Mouse (Mus musculus) liver, embryonic 11.5 days (tissue): ENCODE data around the gene Mettl7a1. TPM values are rescaled to one million over a fixed set of nuclear protein-coding genes. Genes with fewer than 3 reads are reported as not detected.
"Not testable (repeated sequence)": the region's sequence is repeated elsewhere in the genome, so short reads cannot be mapped to it uniquely, and the experiment has no call there.

Experiments used
- ATAC-seq: fragments of 200-750 bp; cut with Nextera tagmentation; replicated peaks from 2 replicates; pipeline ENCODE4 v1.8.0; 2017; ENCODE audit warnings: moderate number of reproducible peaks, mild to moderate bottlenecking, moderate TSS enrichment, moderate library complexity; ENCODE audit not compliant: low FRiP score
- DNase-seq: peaks from one replicate; pipeline ENCODE4 v3.0.0-alpha.2; 2017; ENCODE audit warnings: low spot score
- H3K27ac ChIP-seq: fragments of 300-500 bp; sonication (generic); 2 replicates; pipeline ENCODE4 v1.5.1; 2014; ENCODE audit warnings: mild to moderate bottlenecking, low read depth, low read length, control low read depth
- H3K27me3 ChIP-seq: fragments of 300-500 bp; sonication (generic); replicated peaks from 2 replicates; pipeline ENCODE4 v1.6.1; 2014; ENCODE audit warnings: low read length, mixed read lengths; ENCODE audit not compliant: control insufficient read depth, insufficient read depth
- H3K36me3 ChIP-seq: fragments of 300-500 bp; sonication (generic); 2 replicates; pipeline ENCODE4 v1.6.1; 2014; ENCODE audit warnings: mild to moderate bottlenecking, low read length, moderate library complexity, mixed read lengths; ENCODE audit not compliant: control insufficient read depth, insufficient read depth
- H3K4me1 ChIP-seq: fragments of 300-500 bp; sonication (generic); replicated peaks from 2 replicates; pipeline ENCODE4 v1.6.1; 2014; ENCODE audit warnings: low read length, mixed read lengths; ENCODE audit not compliant: control insufficient read depth, insufficient read depth
- H3K4me2 ChIP-seq: fragments of 300-500 bp; sonication (generic); 2 replicates; pipeline ENCODE4 v1.6.1; 2014; ENCODE audit warnings: mild to moderate bottlenecking, control low read depth, moderate library complexity
- H3K4me3 ChIP-seq: fragments of 300-500 bp; sonication (generic); 2 replicates; pipeline ENCODE4 v1.5.1; 2014; ENCODE audit warnings: low read depth, low read length, control low read depth
- H3K9ac ChIP-seq: fragments of 300-500 bp; sonication (generic); 2 replicates; pipeline ENCODE4 v1.6.1; 2014; ENCODE audit warnings: low read depth, low read length, control low read depth
- H3K9me3 ChIP-seq: fragments of 300-500 bp; sonication (generic); 2 replicates; pipeline ENCODE4 v1.6.1; 2016; ENCODE audit warnings: low read length, inconsistent platforms, mixed read lengths; ENCODE audit not compliant: control insufficient read depth
- WGBS: fragments of 180-500 bp; shearing (Covaris S2); extraction: QIAGEN DNeasy Blood & Tissue Kit; methylation state at CpG from one replicate; pipeline ENCODE4 v1.1.7; 2014; 5-methylcytosine and 5-hydroxymethylcytosine counted together
- polyA plus RNA-seq: library from polyadenylated mRNA; unstranded; fragments of >200 nt; fragmentation: Nextera tagmentation; extraction: Ambion mirVana; gene quantifications from 2 replicates; pipeline ENCODE4 v1.2.1, GENCODE M21; 2014

Gene Mettl7a1
- polyA plus RNA-seq, 1 experiment from 2014 or later: 5.7 TPM

DNA sequence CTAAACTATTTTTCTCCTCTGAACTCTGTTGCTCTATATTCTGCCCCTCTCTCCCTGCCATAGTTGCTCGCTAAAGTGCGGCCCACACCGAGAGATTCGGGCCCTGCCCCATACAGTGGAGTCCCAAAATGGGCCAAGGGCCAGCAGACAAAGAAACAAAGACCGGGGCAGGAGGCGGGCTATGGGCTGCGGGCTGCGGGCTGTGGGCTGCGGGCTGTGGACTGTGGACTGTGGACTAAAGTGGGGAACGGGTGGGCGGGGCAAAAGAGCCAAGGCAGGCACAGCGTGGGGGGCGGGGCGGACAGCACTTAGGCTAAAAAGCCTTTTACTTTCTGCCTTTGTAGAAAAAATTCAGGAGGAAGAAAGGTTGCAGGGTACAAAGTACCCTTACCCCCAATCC lies 42.8 kb downstream of the Mettl7a1 start:
- ATAC-seq (0 out of 2 replicates have a peak, but pooled peaks have one; percentile 29), DNase-seq (no peak)
- Histone ChIP-seq H3K4me1 (no peaks in the 10 kb centered on the region), H3K27ac (peak overlapping the region; percentile 4; the same call in 1 of the 2 replicates), H3K9ac (no peak overlapping the region), H3K9me3 (no peaks in the 10 kb centered on the region), H3K27me3 (no peaks in the 10 kb centered on the region), H3K36me3 (no peaks in the 10 kb centered on the region), H3K4me3 (no peak overlapping the region), H3K4me2 (no peak overlapping the region)
- WGBS: 67% methylated on average over 14 of the region's 14 CpGs

- no peaks in the 10 kb centered on the region for H3K36me3 ChIP-seq
- no peaks in the 10 kb centered on the region for H3K9me3 ChIP-seq
- no peak overlapping the region for H3K9ac ChIP-seq
- DNase-seq: no peak
- H3K27me3 ChIP-seq: no peaks in the 10 kb centered on the region
- no peak overlapping the region for H3K4me2 ChIP-seq
- no peaks in the 10 kb centered on the region for H3K4me1 ChIP-seq
- no peak overlapping the region for H3K4me3 ChIP-seq
- WGBS: 48% methylated on average over 2 of the region's 2 CpGs
- no peak overlapping the region for H3K27ac ChIP-seq
- no peak for ATAC-seq
Observed at GRCm38 (mm10) chr15:100349496-100349895, 45.6 kb downstream of the Mettl7a1 start.

- H3K27me3 ChIP-seq: no peaks in the 10 kb centered on the region
- H3K27ac ChIP-seq: no peak overlapping the region
- no peak overlapping the region for H3K4me2 ChIP-seq
- no peaks in the 10 kb centered on the region for H3K4me1 ChIP-seq
- H3K36me3 ChIP-seq: no peaks in the 10 kb centered on the region
- no peak overlapping the region for H3K9ac ChIP-seq
- DNase-seq (no peak), ATAC-seq (no peak)
- 66% methylated on average over 6 of the region's 6 CpGs for WGBS
- H3K9me3 ChIP-seq: no peaks in the 10 kb centered on the region
- H3K4me3 ChIP-seq: no peak overlapping the region
Observed at GRCm38 (mm10) chr15:100351501-100352060, 47.6 kb downstream of the Mettl7a1 start.

DNA sequence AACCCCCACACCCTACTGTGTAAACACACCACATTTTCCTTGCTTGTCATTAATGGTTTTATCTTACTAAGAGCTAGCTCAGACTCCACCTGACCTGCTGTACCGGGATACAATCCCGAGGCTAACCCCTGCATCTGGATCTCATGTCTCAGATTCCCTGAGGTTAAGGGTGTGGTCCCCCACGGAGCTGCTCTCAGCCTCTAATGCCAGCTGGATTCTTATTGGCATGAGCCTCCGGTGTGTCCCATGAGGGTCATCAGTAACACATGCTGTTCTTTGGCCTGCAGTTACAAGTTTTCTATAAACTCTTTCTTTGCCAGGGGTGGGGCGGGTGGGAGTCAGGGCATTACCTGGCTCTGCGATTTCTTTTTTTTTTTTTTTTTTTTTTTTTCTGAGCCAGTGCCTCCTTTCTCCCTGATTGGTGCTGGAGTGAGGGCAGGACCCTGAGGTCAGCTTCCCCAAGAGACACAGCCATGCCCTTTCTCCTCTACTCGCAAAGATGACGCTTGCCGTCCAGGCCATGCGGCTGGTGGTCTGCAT lies 48.8 kb downstream of the Mettl7a1 start, which contains the start of the genes Methig1 and Mettl7a2:
Gene Methig1 (plus strand): TSS at position 439 of the 540 bp plus-strand sequence.
Gene Mettl7a2 (plus strand): TSS at position 490 of the 540 bp plus-strand sequence.
- WGBS: 83% methylated on average over 10 of the region's 10 CpGs
- Histone ChIP-seq H3K4me1 (no peaks in the 10 kb centered on the region), H3K27me3 (no peaks in the 10 kb centered on the region), H3K27ac (no peak within 1 kb of the TSS), H3K36me3 (no peaks in the 10 kb centered on the region), H3K4me2 (no peak within 1 kb of the TSS), H3K9ac (no peak within 1 kb of the TSS), H3K9me3 (no peaks in the 10 kb centered on the region), H3K4me3 (no peak within 1 kb of the TSS)
- DNase-seq (no peak), ATAC-seq (no peak)

DNA sequence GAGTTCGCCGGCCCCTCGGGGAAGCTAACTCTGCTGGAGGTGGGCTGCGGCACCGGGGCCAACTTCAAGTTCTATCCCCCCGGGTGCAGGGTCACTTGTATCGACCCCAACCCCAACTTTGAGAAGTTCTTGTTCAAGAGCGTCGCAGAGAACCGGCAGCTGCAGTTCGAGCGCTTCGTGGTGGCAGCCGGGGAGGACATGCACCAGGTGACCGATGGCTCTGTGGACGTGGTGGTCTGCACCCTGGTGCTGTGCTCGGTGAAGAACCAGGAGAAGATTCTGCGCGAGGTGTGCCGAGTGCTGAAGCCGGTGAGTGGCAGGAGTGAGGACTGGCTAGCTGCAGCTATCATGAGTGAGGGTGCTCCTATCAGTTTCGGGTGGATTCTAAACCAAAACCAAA lies 49.5 kb downstream of the Mettl7a1 start:
- H3K9ac ChIP-seq, H3K4me3 ChIP-seq, H3K4me2 ChIP-seq, H3K9me3 ChIP-seq, ATAC-seq, H3K27ac ChIP-seq, DNase-seq, H3K27me3 ChIP-seq, H3K4me1 ChIP-seq, H3K36me3 ChIP-seq: not testable (repeated sequence)
- 79% methylated on average over 20 of the region's 22 CpGs for WGBS

GRCm38 (mm10) chr15:100355876-100356275 lies 51.9 kb downstream of the Mettl7a1 start:
- no peak overlapping the region for H3K4me2 ChIP-seq

GRCm38 (mm10) chr15:100364242-100364641 lies 60.3 kb downstream of the Mettl7a1 start, which contains the start of gene Higd1c:
Gene Higd1c (plus strand): TSS chr15:100364542.
- H3K36me3 ChIP-seq: no peaks in the 10 kb centered on the region
- WGBS: 64% methylated on average over 7 of the region's 7 CpGs

More at GRCm38 (mm10) chr15:100355876-100356275, 51.9 kb downstream of the Mettl7a1 start:
- no peaks in the 10 kb centered on the region for H3K27me3 ChIP-seq
- H3K9me3 ChIP-seq: no peaks in the 10 kb centered on the region
- no peak for DNase-seq
- no peak overlapping the region for H3K27ac ChIP-seq
- no peak for ATAC-seq
- H3K36me3 ChIP-seq: no peaks in the 10 kb centered on the region
- no peak overlapping the region for H3K4me3 ChIP-seq
- H3K9ac ChIP-seq: no peak overlapping the region
- no peaks in the 10 kb centered on the region for H3K4me1 ChIP-seq
- WGBS: 76% methylated on average over 5 of the region's 5 CpGs

DNA sequence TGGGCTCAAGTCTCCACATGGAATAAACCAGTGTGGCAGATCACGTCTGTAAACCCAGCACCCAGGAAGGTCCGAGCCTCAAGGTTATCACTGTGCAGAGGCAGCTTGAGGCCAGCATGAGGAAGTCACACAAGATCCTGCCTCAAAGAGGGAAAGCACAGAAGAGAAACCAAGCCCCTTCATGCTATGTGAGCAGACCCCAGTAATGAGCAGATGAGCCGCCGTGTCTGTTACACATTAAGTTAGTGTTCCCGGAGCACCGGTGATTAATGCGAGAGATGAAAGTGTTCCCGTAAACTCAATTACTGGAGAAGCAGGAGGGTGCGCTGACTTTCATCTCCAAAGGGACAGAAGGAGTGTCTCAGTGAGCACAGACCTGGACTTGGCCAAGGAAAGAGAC lies 62.0 kb downstream of the Mettl7a1 start:
- not testable (repeated sequence) for ATAC-seq, H3K9ac ChIP-seq, H3K4me2 ChIP-seq, H3K4me3 ChIP-seq, H3K9me3 ChIP-seq, H3K27me3 ChIP-seq, H3K36me3 ChIP-seq, DNase-seq, H3K27ac ChIP-seq, H3K4me1 ChIP-seq
- 74% methylated on average over 9 of the region's 9 CpGs for WGBS

More at GRCm38 (mm10) chr15:100364242-100364641, 60.3 kb downstream of the Mettl7a1 start, which contains the start of gene Higd1c:
- Histone ChIP-seq H3K9me3 (no peaks in the 10 kb centered on the region), H3K9ac (no peak within 1 kb of the TSS), H3K4me2 (no peak within 1 kb of the TSS), H3K4me3 (no peak within 1 kb of the TSS), H3K4me1 (no peaks in the 10 kb centered on the region), H3K27me3 (no peaks in the 10 kb centered on the region), H3K27ac (no peak within 1 kb of the TSS)
- ATAC-seq (no peak), DNase-seq (no peak)

GRCm38 (mm10) chr15:100367119-100367518 lies 63.2 kb downstream of the Mettl7a1 start:
- Histone ChIP-seq H3K4me3 (no peak overlapping the region), H3K4me2 (no peak overlapping the region), H3K27ac (no peak overlapping the region), H3K36me3 (no peaks in the 10 kb centered on the region), H3K9me3 (no peaks in the 10 kb centered on the region), H3K4me1 (no peaks in the 10 kb centered on the region), H3K9ac (no peak overlapping the region), H3K27me3 (no peaks in the 10 kb centered on the region)
- DNase-seq (no peak), ATAC-seq (no peak)
- 77% methylated on average over 7 of the region's 7 CpGs for WGBS
